Mouse (Mus musculus): Measurements from ENCODE around the gene Btbd3.

The Btbd3 gene

GRCm38 (mm10) chr2:138405753-138406528 lies 149.6 kb downstream of the Btbd3 start:
- peak; percentile 56 to 68 for DNase-seq

GRCm38 (mm10) chr2:138406703-138407102 lies 150.3 kb downstream of the Btbd3 start:
- no peak for DNase-seq

DNA sequence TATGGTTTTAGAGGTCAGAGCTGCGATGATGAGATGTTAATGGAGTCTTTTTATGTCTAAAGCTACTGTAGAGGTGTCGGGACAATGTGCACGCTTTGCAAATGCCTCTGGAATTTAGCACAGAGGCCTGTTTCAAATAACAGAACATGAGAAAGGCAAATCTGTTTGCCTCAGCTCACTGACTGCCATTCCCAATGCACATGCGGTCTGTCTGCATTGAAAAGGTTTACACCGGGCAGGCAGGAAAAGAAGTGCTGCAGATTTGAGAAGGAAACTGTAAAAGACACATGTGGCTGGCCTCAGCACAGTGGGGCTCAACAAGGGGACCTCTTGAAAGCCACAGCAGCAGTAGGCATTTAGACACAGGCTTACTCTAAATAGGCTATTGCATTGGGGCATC lies 156.2 kb downstream of the Btbd3 start:
- DNase-seq: no peak

DNA sequence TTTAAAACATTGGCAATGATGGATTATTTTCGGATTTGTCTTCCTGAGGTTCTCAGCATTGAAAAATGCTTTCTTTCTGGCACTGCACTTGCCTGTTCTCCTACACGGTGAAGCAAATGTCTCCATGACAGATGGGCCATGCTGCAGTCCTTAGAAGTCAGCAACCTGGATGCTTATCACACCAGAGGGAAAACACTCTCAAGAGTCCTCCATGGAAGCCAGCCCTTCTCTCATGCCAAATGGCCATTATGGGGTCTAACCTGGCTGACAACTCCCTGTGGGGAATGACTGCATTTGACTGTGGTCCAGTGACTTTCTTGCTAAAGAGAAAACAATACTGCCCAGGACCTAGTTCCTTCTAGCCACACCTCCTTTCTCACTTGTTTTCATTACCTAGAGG lies 166.0 kb downstream of the Btbd3 start:
- peak; percentile 53 to 57 for DNase-seq

DNA sequence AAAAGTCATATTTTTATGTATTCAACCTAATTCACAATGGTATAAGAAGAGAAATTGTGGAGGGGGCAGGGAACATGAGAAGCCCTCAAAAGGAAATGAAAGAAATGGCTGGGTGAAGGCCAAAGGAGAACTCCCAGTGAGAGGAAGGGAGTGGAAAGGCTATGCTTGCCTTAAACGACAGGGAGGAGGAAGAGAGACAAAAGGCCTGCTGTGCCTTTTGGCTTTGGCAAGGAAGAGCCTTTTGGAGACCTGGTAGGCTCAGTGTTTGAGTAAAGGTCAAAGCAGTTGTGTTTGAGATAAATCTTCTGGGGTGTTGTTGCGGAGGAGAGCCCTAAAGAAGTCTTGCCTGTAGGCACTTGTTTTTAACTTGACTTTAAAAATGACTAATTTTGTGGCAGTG lies 175.6 kb downstream of the Btbd3 start:
- DNase-seq: no peak

DNA sequence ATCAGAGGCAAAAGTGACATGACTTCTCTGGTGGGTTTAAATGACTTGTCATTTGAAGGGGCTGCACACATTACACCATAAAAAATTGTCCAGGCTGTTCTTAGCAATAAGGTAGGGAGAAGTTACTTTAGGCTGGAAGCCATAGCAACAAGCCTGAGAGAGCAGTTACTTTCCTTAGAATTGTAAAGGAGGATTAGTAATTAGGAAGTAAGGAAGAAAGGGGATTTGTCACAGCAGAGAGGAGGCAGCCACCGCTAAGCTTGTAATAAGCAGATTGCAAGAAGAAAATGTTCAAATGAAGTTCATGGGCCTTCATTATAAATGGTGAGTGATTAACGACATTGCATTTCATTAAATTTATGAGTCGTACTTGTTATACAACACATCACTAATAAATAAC lies 190.1 kb downstream of the Btbd3 start:
- DNase-seq: no peak

DNA sequence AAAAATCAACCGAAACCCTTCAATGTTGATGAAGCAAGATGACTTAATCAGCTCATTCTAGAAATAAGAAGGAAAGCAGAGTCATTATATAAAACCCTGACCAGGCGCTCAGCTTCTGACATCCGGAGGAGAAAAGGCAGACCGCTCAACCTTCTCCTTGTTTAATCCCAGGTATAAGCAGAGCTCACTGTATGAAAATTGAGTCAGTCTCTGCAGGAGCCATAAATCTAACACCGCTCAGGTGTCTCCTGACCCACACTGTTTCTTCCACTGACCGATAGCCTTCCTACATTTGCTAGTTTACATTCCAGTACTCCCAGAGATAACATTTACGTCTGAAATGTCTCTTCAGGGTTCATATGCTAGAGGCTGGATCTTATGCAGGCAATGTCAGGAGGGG lies 190.6 kb downstream of the Btbd3 start:
- DNase-seq: no peak

DNA sequence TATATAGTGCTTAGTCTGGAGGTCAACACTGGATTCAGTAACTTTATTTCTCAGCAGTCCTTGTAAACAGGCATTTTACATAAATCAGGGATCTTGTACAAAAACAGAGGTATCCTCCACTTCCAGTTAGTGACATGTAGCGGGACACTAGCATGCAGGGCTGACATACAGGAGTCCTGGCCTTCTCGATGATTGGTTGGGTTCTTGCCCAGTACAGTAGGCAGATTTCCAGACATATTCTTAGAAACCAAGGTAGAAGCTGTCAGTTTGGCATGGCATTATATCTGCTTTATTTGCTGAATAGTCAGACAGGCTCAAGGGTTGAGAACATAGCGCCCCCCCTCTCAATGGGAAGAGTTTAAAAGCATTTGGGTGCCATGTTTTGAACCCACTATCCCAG lies 191.3 kb downstream of the Btbd3 start:
- DNase-seq: peak; percentile 72 to 85

GRCm38 (mm10) chr2:138468046-138468572 lies 211.7 kb downstream of the Btbd3 start:
- DNase-seq: no peak

DNA sequence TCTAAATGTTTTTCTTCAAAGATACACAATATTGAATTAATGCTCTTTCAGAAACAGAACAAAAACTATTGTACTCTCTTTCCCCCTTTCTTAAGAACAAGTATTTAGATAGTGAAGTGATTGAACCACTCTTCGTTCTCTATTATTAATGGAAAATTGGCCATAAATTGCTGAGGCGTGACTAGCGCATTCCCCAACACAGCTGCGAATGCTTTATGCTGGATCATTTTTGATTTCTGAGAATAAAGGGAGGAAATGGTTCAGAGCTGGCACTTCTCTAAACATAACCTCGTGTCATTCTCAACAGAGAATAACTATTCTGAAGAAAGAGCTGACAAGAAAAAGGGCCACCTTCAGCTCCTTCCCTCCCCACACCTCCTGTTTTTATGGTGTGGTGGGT lies 217.0 kb downstream of the Btbd3 start:
- no peak for DNase-seq

GRCm38 (mm10) chr2:138476486-138476885 lies 220.1 kb downstream of the Btbd3 start:
- peak; percentile 30 to 41 for DNase-seq

DNA sequence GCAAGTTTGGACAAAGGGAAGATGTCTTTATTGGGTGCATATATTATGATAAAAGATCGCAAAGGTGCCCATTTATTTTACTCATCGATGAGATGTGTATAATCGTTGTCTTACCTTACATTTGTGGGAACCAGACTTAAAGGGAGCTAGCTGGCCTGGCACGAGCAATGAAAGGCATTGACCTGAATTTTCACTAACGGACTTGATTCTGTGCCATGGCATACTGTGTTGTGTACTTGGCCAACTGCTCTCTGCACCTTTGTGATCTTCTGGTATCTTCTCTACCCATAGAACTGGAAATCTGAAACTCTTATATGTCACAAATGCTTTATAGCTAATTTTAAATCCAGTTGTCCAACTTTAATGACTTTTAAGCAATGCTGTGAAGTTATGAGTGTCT lies 220.9 kb downstream of the Btbd3 start:
- DNase-seq: peak; percentile 74 to 85

- DNase-seq: no peak
These were observed 226.2 kb downstream of the Btbd3 start for GRCm38 (mm10) chr2:138482541-138482940.

GRCm38 (mm10) chr2:138484871-138485270 lies 228.5 kb downstream of the Btbd3 start:
- no peak for DNase-seq

DNA sequence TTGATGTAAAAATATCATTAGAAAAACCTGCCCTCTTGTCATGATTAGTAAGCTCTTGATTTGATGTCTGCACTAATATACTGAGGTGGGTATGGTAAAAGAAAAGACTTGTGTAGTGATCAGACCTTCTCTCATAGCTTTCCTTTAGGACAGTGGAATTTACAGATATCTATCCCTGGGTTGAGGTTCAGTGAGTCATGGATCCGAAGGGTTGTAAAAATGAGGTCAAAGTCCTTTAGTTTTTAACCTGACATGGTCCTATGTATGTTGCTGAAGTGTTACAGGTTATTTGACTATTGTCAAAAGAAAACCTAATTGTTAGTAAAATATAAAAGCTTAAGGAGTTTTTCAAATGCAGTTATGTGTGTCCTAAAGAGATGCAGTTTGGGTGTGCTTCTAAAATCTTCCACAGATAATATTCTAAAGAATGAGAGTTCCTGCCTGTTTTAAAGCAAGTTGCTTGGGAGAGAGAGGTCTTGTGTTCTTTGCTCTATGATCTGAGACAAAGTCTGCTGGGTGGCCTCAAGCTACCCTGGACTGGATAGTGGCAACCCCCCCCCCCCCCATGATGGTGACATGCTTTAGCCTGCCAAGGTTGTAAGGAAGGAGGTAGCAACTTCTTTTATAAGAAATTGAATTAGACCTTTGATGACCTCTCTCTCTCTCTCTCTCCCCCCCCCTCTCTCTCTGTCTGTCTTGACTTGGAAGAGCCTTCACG lies 234.5 kb downstream of the Btbd3 start:
- no peak for DNase-seq

GRCm38 (mm10) chr2:138492176-138492575 lies 235.8 kb downstream of the Btbd3 start:
- DNase-seq: no peak

GRCm38 (mm10) chr2:138503866-138504380 lies 247.6 kb downstream of the Btbd3 start:
- DNase-seq: peak in 1 of 2 experiments; percentile 51

DNA sequence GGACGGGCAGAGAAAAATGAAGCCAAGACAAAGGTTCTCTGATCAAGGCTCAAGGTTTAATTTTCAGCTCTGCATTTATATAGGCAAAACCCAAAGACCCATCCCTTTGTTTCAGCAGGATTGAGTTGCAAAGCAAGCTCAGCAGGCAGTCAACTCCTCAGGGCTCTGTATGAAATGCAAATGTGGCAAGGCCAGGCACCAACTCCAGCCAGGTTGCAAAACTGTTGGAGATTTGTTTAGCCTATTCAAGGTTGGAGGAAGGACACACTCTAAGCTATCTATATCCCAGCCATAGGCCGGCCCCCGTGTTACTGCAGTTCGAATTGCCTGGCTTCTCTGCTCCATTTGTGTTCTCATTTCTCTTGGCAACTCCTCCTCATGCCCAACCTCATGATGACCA lies 259.2 kb downstream of the Btbd3 start:
- no peak for DNase-seq

GRCm38 (mm10) chr2:138528461-138528860 lies 272.1 kb downstream of the Btbd3 start:
- no peak for DNase-seq

DNA sequence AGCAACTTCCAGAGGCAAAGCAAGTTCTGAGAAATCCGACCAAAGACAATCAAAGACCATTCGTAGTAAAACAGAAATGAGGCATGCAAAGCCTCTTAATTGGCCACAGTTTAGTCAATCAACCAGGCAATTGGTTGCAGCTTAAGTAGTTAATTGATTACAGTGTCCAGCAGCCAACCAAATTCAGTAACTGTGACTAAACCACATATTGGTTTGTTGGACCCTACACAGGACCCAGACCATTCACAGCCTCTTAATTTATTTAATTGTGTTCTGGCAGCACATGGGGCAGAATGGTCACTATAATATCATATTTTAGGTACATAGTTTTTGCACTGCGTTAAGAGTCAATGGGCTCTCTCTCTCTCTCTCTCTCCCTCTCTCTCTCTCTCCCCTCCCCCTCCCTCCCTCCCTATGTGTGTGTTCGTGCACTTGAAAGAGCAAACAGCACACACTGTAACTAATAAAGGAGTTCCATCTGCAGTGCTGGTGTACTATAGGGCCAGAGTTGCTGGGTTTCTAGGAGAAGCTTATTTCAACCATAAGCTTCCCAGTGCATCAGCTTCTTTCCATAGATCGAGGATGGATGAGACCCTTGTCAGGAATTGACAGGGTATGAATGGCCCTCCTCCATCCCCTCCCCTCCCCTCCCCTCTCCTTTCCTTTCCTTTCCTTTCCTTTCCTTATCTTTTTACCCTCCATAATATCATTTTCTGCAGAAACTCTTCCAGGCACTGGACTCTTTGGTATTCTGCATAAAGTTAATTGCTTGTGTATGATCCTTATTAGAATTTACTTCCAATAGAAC lies 275.0 kb downstream of the Btbd3 start:
- DNase-seq: no peak

DNA sequence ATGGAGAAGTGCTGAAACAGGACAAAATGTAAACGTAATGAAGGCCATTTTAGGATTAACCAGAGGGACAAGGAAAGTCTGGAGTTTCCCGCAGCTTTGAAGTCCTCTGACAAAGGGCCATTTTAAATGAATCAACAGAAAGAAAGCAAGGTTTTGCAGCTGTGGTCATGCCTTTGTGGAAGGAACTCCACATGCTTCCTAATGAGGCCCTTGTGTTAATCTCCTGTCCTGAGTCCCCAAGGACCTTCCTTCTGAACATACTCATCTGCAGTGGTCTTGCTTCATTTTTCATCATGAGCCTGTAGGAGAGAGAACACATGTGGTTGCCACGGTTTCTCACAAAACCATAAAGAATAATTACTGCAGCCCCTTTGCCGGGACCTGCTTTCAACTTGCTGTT lies 275.6 kb downstream of the Btbd3 start:
- no peak for DNase-seq

DNA sequence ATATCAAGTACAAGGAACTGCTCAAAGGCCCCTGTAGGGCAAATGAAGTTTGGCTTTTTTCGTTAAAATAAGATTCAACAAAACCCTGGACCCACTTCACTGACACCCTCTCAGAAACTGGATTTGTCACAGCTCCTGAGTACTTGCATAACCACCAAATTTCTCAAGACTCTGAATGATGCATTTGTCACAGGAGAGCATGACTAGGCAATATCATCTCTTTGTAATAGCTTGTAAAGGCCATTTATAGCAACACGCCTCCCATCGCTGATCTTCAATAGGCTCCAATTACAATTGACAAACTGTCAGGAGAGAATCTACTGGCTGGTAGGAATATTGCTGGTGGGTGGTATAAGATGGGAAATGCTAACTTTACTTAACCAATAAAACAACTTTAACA lies 283.3 kb downstream of the Btbd3 start:
- DNase-seq: no peak

- peak; percentile 41 to 57 for DNase-seq
These were observed 292.6 kb downstream of the Btbd3 start for GRCm38 (mm10) chr2:138548990-138549389.

All from cerebellum, postnatal 25 days (tissue).